Mouse (Mus musculus) lung, adult 2 months (tissue): ENCODE measurements around the gene Rassf9.

ENCODE experiments used
- CTCF ChIP-seq: fragments of 200-500 bp; IDR thresholded peaks from 2 replicates; pipeline ENCODE4 v1.5.1; 2011; ENCODE audit warnings: mild to moderate bottlenecking, low read length, control low read depth; ENCODE audit not compliant: insufficient read depth
- POLR2A ChIP-seq: fragments of 200-500 bp; IDR thresholded peaks from 2 replicates; pipeline ENCODE4 v1.6.1; 2011; ENCODE audit warnings: low read depth, mild to moderate bottlenecking, control low read depth, low read length, borderline replicate concordance; ENCODE audit errors: extremely low read depth

- no peak for TF ChIP-seq POLR2A
- TF ChIP-seq CTCF = peak; percentile 38; the same call in 1 of the 2 replicates
Measured at GRCm38 (mm10) chr10:102498754-102499153, 13.3 kb upstream of the Rassf9 start.
